Mouse (Mus musculus): ENCODE data around the gene Atad2b. TPM values are rescaled to one million over a fixed set of nuclear protein-coding genes. Genes with fewer than 3 reads are reported as not detected.

The Atad2b gene
- polyA plus RNA-seq, 1 experiment from 2014 or later, result 19.9 TPM

- H3K4me3 ChIP-seq (ENCODE audit: low read depth, low read length), result no peak overlapping the region
- H3K4me1 ChIP-seq (ENCODE audit: control insufficient read depth, insufficient read depth, low read length), result no peaks in the 10 kb centered on the region
- no peaks in the 10 kb centered on the region for H3K36me3 ChIP-seq (replicated peaks; ENCODE audit: control insufficient read depth, insufficient read depth, low read depth, low read length)
- no peak overlapping the region for H3K4me2 ChIP-seq (ENCODE audit: low read depth, low read length)
- ATAC-seq (replicated peaks; ENCODE audit: insufficient number of reproducible peaks, low FRiP score, low TSS enrichment, low read depth) (no peak), DNase-seq (ENCODE audit: low spot score) (no peak)
- WGBS, result 89% methylated on average over 15 of the region's 15 CpGs
- no peaks in the 10 kb centered on the region for H3K27me3 ChIP-seq (ENCODE audit: control insufficient read depth, insufficient read depth, low read length)
- H3K9me3 ChIP-seq (replicated peaks; ENCODE audit: control insufficient read depth, low read length), result no peaks in the 10 kb centered on the region
- no peak overlapping the region for H3K27ac ChIP-seq (replicated peaks; ENCODE audit: low read depth, low read length)
- no peak overlapping the region for H3K9ac ChIP-seq (replicated peaks; ENCODE audit: low read length)
These were observed 127.0 kb downstream of the Atad2b start for GRCm38 (mm10) chr12:5044141-5044540.

- no peak overlapping the region for H3K4me3 ChIP-seq (ENCODE audit: low read depth, low read length)
- peaks cover 6% of the 10 kb centered on the region for H3K9me3 ChIP-seq (replicated peaks; ENCODE audit: control insufficient read depth, low read length)
- H3K27ac ChIP-seq (replicated peaks; ENCODE audit: low read depth, low read length), result no peak overlapping the region
- 92% methylated on average over 4 of the region's 4 CpGs for WGBS
- no peaks in the 10 kb centered on the region for H3K36me3 ChIP-seq (replicated peaks; ENCODE audit: control insufficient read depth, insufficient read depth, low read depth, low read length)
- ATAC-seq (replicated peaks; ENCODE audit: insufficient number of reproducible peaks, low FRiP score, low TSS enrichment, low read depth), result no peak
- no peaks in the 10 kb centered on the region for H3K27me3 ChIP-seq (ENCODE audit: control insufficient read depth, insufficient read depth, low read length)
- H3K4me1 ChIP-seq (ENCODE audit: control insufficient read depth, insufficient read depth, low read length), result no peaks in the 10 kb centered on the region
- no peak overlapping the region for H3K4me2 ChIP-seq (ENCODE audit: low read depth, low read length)
- no peak overlapping the region for H3K9ac ChIP-seq (replicated peaks; ENCODE audit: low read length)
- DNase-seq (ENCODE audit: low spot score), result no peak
These were observed 131.0 kb downstream of the Atad2b start for GRCm38 (mm10) chr12:5048104-5048503.

- H3K4me3 ChIP-seq (ENCODE audit: low read depth, low read length), result no peak overlapping the region
- H3K27ac ChIP-seq (replicated peaks; ENCODE audit: low read depth, low read length), result no peak overlapping the region
- no peak overlapping the region for H3K4me2 ChIP-seq (ENCODE audit: low read depth, low read length)
- no peak overlapping the region for H3K9ac ChIP-seq (replicated peaks; ENCODE audit: low read length)
- no peaks in the 10 kb centered on the region for H3K27me3 ChIP-seq (ENCODE audit: control insufficient read depth, insufficient read depth, low read length)
- no peaks in the 10 kb centered on the region for H3K4me1 ChIP-seq (ENCODE audit: control insufficient read depth, insufficient read depth, low read length)
- no peak for DNase-seq (ENCODE audit: low spot score)
- no peaks in the 10 kb centered on the region for H3K9me3 ChIP-seq (replicated peaks; ENCODE audit: control insufficient read depth, low read length)
- 58% methylated on average over 3 of the region's 3 CpGs for WGBS
- no peak for ATAC-seq (replicated peaks; ENCODE audit: insufficient number of reproducible peaks, low FRiP score, low TSS enrichment, low read depth)
- no peaks in the 10 kb centered on the region for H3K36me3 ChIP-seq (replicated peaks; ENCODE audit: control insufficient read depth, insufficient read depth, low read depth, low read length)
These were observed 150.4 kb downstream of the Atad2b start for GRCm38 (mm10) chr12:5067590-5067989.

GRCm38 (mm10) chr12:5070131-5070530 lies 153.0 kb downstream of the Atad2b start:
- Histone ChIP-seq H3K4me2 (ENCODE audit: low read depth, low read length) (no peak overlapping the region), H3K4me1 (ENCODE audit: control insufficient read depth, insufficient read depth, low read length) (no peaks in the 10 kb centered on the region), H3K27ac (replicated peaks; ENCODE audit: low read depth, low read length) (no peak overlapping the region), H3K27me3 (ENCODE audit: control insufficient read depth, insufficient read depth, low read length) (no peaks in the 10 kb centered on the region), H3K9ac (replicated peaks; ENCODE audit: low read length) (no peak overlapping the region), H3K9me3 (replicated peaks; ENCODE audit: control insufficient read depth, low read length) (no peaks in the 10 kb centered on the region), H3K36me3 (replicated peaks; ENCODE audit: control insufficient read depth, insufficient read depth, low read depth, low read length) (no peaks in the 10 kb centered on the region), H3K4me3 (ENCODE audit: low read depth, low read length) (no peak overlapping the region)
- 87% methylated on average over 3 of the region's 3 CpGs for WGBS
- ATAC-seq (replicated peaks; ENCODE audit: insufficient number of reproducible peaks, low FRiP score, low TSS enrichment, low read depth), result no peak
- DNase-seq (ENCODE audit: low spot score), result no peak

- H3K27me3 ChIP-seq (ENCODE audit: control insufficient read depth, insufficient read depth, low read length), result no peaks in the 10 kb centered on the region
- no peak overlapping the region for H3K9ac ChIP-seq (replicated peaks; ENCODE audit: low read length)
- ATAC-seq (replicated peaks; ENCODE audit: insufficient number of reproducible peaks, low FRiP score, low TSS enrichment, low read depth) (no peak), DNase-seq (ENCODE audit: low spot score) (no peak)
- H3K4me1 ChIP-seq (ENCODE audit: control insufficient read depth, insufficient read depth, low read length), result no peaks in the 10 kb centered on the region
- 92% methylated on average over 12 of the region's 12 CpGs for WGBS
- no peaks in the 10 kb centered on the region for H3K36me3 ChIP-seq (replicated peaks; ENCODE audit: control insufficient read depth, insufficient read depth, low read depth, low read length)
- H3K9me3 ChIP-seq (replicated peaks; ENCODE audit: control insufficient read depth, low read length), result no peaks in the 10 kb centered on the region
- H3K4me2 ChIP-seq (ENCODE audit: low read depth, low read length), result no peak overlapping the region
- H3K27ac ChIP-seq (replicated peaks; ENCODE audit: low read depth, low read length), result no peak overlapping the region
- no peak overlapping the region for H3K4me3 ChIP-seq (ENCODE audit: low read depth, low read length)
These were observed 156.0 kb downstream of the Atad2b start for GRCm38 (mm10) chr12:5073191-5073590.

- Histone ChIP-seq H3K27me3 (ENCODE audit: control insufficient read depth, insufficient read depth, low read length) (no peaks in the 10 kb centered on the region), H3K9me3 (replicated peaks; ENCODE audit: control insufficient read depth, low read length) (no peaks in the 10 kb centered on the region), H3K4me1 (ENCODE audit: control insufficient read depth, insufficient read depth, low read length) (no peaks in the 10 kb centered on the region), H3K4me2 (ENCODE audit: low read depth, low read length) (no peak overlapping the region), H3K36me3 (replicated peaks; ENCODE audit: control insufficient read depth, insufficient read depth, low read depth, low read length) (no peaks in the 10 kb centered on the region; the same call in 1 of the 2 replicates), H3K9ac (replicated peaks; ENCODE audit: low read length) (no peak overlapping the region), H3K27ac (replicated peaks; ENCODE audit: low read depth, low read length) (no peak overlapping the region), H3K4me3 (ENCODE audit: low read depth, low read length) (no peak overlapping the region)
- DNase-seq (ENCODE audit: low spot score) (no peak), ATAC-seq (replicated peaks; ENCODE audit: insufficient number of reproducible peaks, low FRiP score, low TSS enrichment, low read depth) (no peak)
- WGBS, result 95% methylated on average over 4 of the region's 4 CpGs
These were observed 164.3 kb downstream of the Atad2b start for GRCm38 (mm10) chr12:5081480-5081879.

- H3K4me3 ChIP-seq (ENCODE audit: low read depth, low read length), result no peak overlapping the region
- H3K9me3 ChIP-seq (replicated peaks; ENCODE audit: control insufficient read depth, low read length), result no peaks in the 10 kb centered on the region
- no peaks in the 10 kb centered on the region; the same call in 1 of the 2 replicates for H3K36me3 ChIP-seq (replicated peaks; ENCODE audit: control insufficient read depth, insufficient read depth, low read depth, low read length)
- WGBS, result 92% methylated on average over 5 of the region's 5 CpGs
- no peak overlapping the region for H3K4me2 ChIP-seq (ENCODE audit: low read depth, low read length)
- H3K9ac ChIP-seq (replicated peaks; ENCODE audit: low read length), result no peak overlapping the region
- no peaks in the 10 kb centered on the region for H3K4me1 ChIP-seq (ENCODE audit: control insufficient read depth, insufficient read depth, low read length)
- ATAC-seq (replicated peaks; ENCODE audit: insufficient number of reproducible peaks, low FRiP score, low TSS enrichment, low read depth), result no peak
- no peaks in the 10 kb centered on the region for H3K27me3 ChIP-seq (ENCODE audit: control insufficient read depth, insufficient read depth, low read length)
- DNase-seq (ENCODE audit: low spot score), result no peak
- no peak overlapping the region for H3K27ac ChIP-seq (replicated peaks; ENCODE audit: low read depth, low read length)
These were observed 167.6 kb downstream of the Atad2b start for GRCm38 (mm10) chr12:5084714-5085113.

GRCm38 (mm10) chr12:5087787-5088519 lies 170.8 kb downstream of the Atad2b start:
- Histone ChIP-seq H3K9me3 (replicated peaks; ENCODE audit: control insufficient read depth, low read length) (no peaks in the 10 kb centered on the region), H3K36me3 (replicated peaks; ENCODE audit: control insufficient read depth, insufficient read depth, low read depth, low read length) (no peaks in the 10 kb centered on the region; the same call in 1 of the 2 replicates), H3K27me3 (ENCODE audit: control insufficient read depth, insufficient read depth, low read length) (no peaks in the 10 kb centered on the region), H3K9ac (replicated peaks; ENCODE audit: low read length) (no peak overlapping the region), H3K4me1 (ENCODE audit: control insufficient read depth, insufficient read depth, low read length) (no peaks in the 10 kb centered on the region), H3K4me2 (ENCODE audit: low read depth, low read length) (no peak overlapping the region), H3K27ac (replicated peaks; ENCODE audit: low read depth, low read length) (no peak overlapping the region), H3K4me3 (ENCODE audit: low read depth, low read length) (no peak overlapping the region)
- ATAC-seq (replicated peaks; ENCODE audit: insufficient number of reproducible peaks, low FRiP score, low TSS enrichment, low read depth) (no peak), DNase-seq (ENCODE audit: low spot score) (peak; percentile 51)
- WGBS, result 48% methylated on average over 10 of the region's 10 CpGs

All from embryonic facial prominence, embryonic 11.5 days (tissue).